Mouse (Mus musculus): ENCODE data around the gene Taar7e. TPM values are rescaled to one million over a fixed set of nuclear protein-coding genes. Genes with fewer than 3 reads are reported as not detected.

The Taar7e gene
- total RNA-seq, 1 experiment from 2014 or later, result not detected

Other genes with a start within 250 kb of the Taar7e start
- 0.44 and 0.64 TPM in 2 replicates for gene Slc18b1, start 240.6 kb upstream of the Taar7e start, total RNA-seq (2017)
- gene Vnn3, start 186.2 kb upstream of the Taar7e start, total RNA-seq (2017), result not detected in 2 replicates
- gene Vnn1, start 142.9 kb upstream of the Taar7e start, total RNA-seq (2017), result not detected in 2 replicates
- gene Taar1, start 117.3 kb upstream of the Taar7e start, total RNA-seq (2017), result not detected in 2 replicates
- not detected in 2 replicates for gene Taar2, start 99.0 kb upstream of the Taar7e start, total RNA-seq (2017)
- not detected in 2 replicates for gene Taar3, start 88.1 kb upstream of the Taar7e start, total RNA-seq (2017)
- not detected in 2 replicates for gene Taar4, start 77.1 kb upstream of the Taar7e start, total RNA-seq (2017)
- gene Taar5, start 66.9 kb upstream of the Taar7e start, total RNA-seq (2017), result not detected in 2 replicates
- gene Taar6, start 52.0 kb upstream of the Taar7e start, total RNA-seq (2017), result not detected in 2 replicates
- gene Taar7a, start 44.1 kb upstream of the Taar7e start, total RNA-seq (2017), result not detected in 2 replicates
- gene Taar7b, start 37.7 kb upstream of the Taar7e start, total RNA-seq (2017), result not detected in 2 replicates
- gene Taar7d, start 10.4 kb upstream of the Taar7e start, total RNA-seq (2017), result not detected in 2 replicates
- gene Taar7f, start 11.9 kb downstream of the Taar7e start, total RNA-seq (2017), result not detected in 2 replicates
- not detected in 2 replicates for gene Taar8a, start 38.9 kb downstream of the Taar7e start, total RNA-seq (2017)
- not detected in 2 replicates for gene Taar8b, start 54.7 kb downstream of the Taar7e start, total RNA-seq (2017)
- gene Taar8c, start 64.3 kb downstream of the Taar7e start, total RNA-seq (2017), result not detected in 2 replicates
- not detected in 2 replicates for gene Taar9, start 71.9 kb downstream of the Taar7e start, total RNA-seq (2017)
- 38.6 and 44.5 TPM in 2 replicates for gene Stx7, start 111.7 kb downstream of the Taar7e start, total RNA-seq (2017)
- not detected in 2 replicates for gene Moxd1, start 185.9 kb downstream of the Taar7e start, total RNA-seq (2017)